Mouse (Mus musculus) spleen, adult 10 weeks (tissue): ENCODE data around the gene Ric8a. TPM values are rescaled to one million over a fixed set of nuclear protein-coding genes. Genes with fewer than 3 reads are reported as not detected.

Experiments
- polyA plus RNA-seq: library from polyadenylated mRNA; stranded (reverse); fragments of 350-450 nt; fragmentation: Illumina TruSeq; extraction: RNeasy Lipid Tissue Mini Kit (QIAGEN cat#74804); gene quantifications from one replicate; pipeline ENCODE4 v1.2.3, GENCODE M21; 2015; ENCODE audit warnings: low replicate concordance; ENCODE audit not compliant: insufficient read depth

Gene Ric8a
- 50.8 TPM for polyA plus RNA-seq

GRCm38 (mm10) chr7:140856785-140857549, at the start of gene Ric8a:
Gene Ric8a (plus strand): TSS chr7:140856957.

DNA sequence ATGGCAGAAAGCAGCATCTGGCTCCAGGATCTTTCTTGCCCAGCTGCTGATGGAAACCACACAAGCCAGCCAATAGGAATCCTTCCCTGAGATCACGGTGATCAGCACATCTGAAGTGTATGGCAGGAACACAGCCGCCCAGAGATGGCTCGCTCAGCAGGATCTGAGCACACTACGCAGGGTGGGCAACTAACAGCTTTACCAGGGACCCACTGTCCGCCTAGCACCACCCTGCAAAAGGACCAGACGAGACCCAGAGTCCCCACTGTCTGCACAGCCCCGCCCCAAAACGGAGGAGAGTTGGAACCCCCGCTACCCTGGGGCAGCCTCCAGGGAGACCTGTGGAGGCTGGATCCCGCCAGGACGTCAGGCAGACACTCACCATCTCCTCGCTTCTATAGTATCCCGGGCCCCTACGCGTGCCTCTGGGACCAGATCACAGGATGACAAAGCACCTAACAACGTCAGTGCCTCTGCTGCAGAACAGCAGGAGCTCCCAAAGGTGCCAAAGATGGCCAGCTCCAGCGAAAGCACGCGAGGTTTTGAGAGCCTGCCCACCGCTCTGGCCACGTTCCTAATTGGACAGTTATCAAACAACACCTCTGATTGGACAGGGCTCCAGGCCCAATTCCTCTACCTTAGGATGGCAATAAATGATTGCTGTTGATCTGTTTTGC, 35.0 kb upstream of the Ric8a start, which contains the start of gene Zfp941:
Gene Zfp941 (minus strand): TSS at position 526 of the 677 bp plus-strand sequence.

GRCm38 (mm10) chr7:140834968-140835757, 21.6 kb upstream of the Ric8a start, which contains the start of gene Urah:
Gene Urah (plus strand): TSS chr7:140835018.

DNA sequence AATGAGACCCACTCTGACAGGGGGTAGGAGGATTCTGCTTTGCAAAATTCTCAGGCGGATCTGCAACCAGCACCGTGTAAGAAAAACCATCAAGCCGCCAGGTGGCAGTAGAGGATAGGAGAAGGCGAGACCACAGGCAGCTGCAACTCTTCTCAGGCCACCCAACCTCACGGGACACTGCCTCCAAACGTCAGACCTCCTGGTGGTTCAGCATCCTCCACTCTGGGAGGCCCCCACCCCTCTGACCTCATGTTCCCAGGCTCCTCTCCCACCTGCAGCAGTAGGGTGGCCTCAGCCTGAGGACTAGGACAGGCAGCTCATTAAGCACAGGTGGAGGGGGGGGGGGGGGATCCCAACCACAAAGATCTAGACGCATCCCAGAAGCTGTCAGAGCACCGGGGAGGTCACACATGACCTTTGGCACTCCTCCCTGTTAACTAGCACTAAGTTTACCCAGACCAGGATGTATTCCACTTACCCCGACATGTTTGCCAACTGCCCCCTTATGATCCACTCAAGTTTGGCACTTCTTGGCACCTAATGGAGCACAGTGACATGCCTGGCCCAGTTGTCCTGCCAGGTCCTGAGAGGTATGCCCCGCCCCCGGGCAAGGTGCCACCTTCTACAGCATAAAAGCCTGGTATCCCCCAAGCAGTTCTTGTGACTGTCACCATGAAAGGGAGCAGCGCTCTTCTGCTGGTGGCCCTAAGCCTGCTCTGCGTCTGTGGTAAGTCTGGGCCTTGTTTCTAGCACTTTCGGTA, 11.7 kb upstream of the Ric8a start, which contains the start of gene Scgb1c1:
Gene Scgb1c1 (plus strand): TSS at position 643 of the 761 bp plus-strand sequence.

DNA sequence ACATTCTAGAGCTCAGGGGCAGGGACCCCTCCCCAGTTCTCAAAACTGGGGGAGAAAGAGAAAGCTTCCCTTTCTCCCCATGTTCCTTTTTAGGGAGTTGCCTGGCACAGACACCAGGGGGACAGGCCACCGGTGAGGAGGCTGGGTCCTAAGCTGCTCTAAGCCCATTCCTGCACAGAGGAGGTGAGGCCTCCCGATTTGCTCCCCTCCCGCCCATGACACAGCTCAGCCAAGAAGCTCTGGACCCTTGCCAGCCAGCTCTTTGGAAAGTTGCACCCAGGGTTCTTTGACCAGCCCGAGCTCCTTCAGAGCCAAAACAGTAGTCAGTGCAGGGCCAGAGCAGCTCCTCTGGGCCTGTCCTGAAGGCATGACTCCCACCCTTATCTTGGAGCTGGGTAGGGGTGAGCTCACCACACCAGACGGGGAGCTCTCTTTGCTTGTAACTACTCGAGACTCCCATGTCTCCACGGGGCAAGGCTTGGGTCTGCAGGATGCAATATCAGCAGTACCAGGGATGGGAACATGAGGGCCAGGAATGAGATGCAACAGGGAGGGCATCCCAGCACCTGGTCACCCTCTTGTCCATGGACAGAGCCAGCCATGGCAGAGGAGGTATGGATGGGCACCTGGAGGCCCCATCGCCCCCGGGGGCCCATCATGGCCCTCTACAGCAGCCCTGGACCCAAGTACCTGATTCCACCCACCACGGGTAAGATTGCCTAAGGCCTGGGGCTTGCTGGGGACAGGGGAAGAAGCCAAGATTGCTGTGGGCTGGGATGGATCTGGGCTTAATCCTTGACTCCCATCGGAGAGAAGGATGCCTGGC, 8.8 kb upstream of the Ric8a start, which contains the start of gene Odf3:
Gene Odf3 (plus strand): TSS at position 51 of the 826 bp plus-strand sequence.

DNA sequence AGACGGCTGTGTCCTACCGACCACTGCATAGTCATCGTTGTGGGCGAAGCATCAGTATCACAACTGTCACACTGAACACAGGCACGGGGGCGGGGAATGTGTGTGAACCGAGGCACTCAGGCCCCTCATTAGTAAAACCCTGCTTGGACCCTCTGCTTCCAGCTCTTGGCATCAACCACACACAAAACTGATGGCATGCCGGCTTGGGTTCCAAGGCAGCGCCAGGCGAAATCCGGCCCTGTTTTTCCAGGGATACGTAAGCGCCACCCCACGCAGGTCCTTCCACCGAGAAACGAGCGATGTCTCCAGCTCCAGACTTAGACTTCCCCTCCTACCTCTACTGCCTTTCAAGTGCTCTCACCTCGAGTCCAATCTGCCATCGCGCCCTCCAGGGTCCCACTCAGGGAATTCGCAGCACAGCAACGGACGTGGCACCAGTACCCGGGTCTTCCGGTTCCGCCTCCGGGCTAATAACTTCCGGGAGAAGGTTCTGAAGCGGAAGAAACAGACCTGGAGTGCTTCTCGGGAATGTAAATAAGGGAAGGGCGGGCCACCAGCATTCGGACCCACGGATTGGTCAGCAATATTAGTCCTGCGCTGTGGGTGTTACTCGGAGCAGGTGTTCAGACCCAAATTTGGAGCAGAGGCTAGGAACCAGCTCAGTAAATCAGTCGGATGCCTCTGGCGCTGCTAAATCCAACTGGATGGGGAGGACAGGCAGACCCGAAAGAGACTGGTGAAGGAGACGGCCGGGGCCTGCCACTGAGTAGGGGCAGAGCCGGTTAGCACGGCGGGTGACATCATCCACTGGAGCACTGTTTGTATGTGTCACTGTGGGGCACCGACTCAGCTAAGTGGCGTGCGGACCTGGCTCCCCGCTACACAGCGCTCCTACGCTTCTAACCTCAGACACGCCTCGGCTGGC, 635 bp upstream of the Ric8a start, which contains the start of gene Gm45785:
Gene Gm45785 (minus strand): TSS at position 472 of the 925 bp plus-strand sequence.

DNA sequence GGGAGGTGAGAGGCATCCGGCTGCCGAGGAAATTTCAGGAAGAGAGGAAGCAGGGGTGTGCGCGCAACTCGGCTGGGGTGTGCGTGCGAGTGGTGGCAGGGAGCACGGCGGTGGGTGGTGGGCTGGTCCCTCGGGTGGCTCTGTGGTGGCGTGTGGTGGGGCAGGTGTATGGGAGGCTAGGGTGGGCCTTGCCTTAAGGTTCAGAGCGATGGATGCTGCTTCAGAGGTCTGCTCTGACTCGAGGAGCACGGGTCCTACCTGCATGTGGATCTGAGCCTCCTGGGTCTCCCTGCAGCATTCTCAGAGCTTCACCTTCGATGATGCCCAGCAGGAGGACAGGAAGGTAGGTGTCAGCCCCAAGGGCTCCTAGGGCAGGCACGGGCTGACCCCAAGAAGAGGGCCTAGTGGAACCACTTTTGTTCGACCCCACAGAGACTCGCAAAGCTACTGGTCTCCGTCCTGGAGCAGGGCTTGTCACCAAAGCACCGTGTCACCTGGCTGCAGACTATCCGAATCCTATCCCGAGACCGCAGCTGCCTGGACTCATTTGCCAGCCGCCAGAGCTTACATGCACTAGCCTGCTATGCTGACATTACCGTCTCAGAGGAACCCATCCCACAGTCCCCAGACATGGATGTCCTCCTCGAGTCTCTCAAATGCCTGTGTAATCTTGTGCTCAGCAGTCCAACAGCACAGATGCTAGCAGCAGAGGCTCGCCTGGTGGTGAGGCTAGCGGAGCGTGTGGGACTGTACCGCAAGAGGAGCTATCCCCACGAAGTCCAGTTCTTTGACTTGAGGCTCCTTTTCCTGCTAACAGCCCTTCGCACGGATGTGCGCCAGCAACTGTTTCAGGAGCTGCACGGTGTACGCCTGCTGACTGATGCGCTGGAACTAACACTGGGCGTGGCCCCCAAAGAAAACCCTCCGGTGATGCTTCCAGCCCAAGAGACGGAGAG, 1.1 kb downstream of the Ric8a start, which contains the start of gene Bet1l:
Gene Bet1l (minus strand): TSS at position 28 of the 956 bp plus-strand sequence.

DNA sequence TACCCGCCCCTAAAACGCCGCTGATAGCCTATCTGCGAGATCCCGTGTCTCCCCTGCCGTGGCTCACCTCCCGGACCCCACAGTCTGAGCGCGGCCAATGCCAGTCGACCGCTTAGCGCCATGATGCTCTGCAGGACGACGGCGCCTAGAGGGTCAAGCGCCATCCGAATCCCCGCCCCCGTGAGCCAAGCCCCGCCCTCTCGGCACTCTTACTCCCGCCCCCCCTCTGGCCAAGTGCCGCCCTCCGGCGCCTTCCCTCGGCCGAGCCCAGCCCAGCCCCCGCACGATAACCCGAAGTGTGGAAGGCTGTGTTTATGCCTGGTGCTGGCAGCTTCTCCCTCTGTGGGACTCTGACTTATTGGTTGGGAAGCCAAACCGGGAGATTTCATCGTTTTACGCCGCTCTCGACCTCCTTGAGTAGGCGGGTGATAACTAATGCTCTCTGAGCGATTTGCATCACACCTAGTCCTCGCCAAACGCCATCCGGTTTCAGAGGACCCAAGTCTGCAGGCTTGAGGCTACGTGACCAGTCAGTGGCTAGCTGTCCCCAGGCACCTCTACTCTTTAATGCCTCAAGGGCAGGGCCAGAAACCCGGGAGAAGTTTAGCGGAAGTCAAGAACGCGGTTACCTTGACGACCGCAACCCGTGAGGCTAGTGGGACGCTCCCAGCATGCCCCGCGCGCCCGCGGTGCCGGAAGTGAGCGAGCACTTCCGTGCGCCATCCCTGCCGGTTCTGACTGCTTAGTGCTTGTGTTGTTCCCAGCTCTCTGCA, 25.1 kb downstream of the Ric8a start, which contains the start of the genes Psmd13 and Sirt3:
Gene Psmd13 (plus strand): TSS at position 273 of the 773 bp plus-strand sequence.
Gene Sirt3 (minus strand): TSS at position 614 of the 773 bp plus-strand sequence.

GRCm38 (mm10) chr7:140900220-140900619, 43.5 kb downstream of the Ric8a start, which contains the start of gene Cox8b:
Gene Cox8b (minus strand): TSS chr7:140900446.

Other genes starting within 250 kb of the Ric8a start
- not detected for gene Olfr61, start 228.0 kb upstream of the Ric8a start, polyA plus RNA-seq
- not detected for gene Olfr53, start 210.5 kb upstream of the Ric8a start, polyA plus RNA-seq
- gene Olfr539, start 197.0 kb upstream of the Ric8a start, polyA plus RNA-seq = not detected
- gene Olfr45, start 175.0 kb upstream of the Ric8a start, polyA plus RNA-seq = not detected
- gene Olfr541, start 159.7 kb upstream of the Ric8a start, polyA plus RNA-seq = not detected
- gene Cyp2e1, start 93.2 kb upstream of the Ric8a start, polyA plus RNA-seq = 5.1 TPM
- 0.75 TPM for gene Syce1, start 69.1 kb upstream of the Ric8a start, polyA plus RNA-seq
- gene Zfp941, start 34.8 kb upstream of the Ric8a start, polyA plus RNA-seq = not detected
- gene Urah, start 21.9 kb upstream of the Ric8a start, polyA plus RNA-seq = not detected
- not detected for gene Scgb1c1, start 11.4 kb upstream of the Ric8a start, polyA plus RNA-seq
- gene Odf3, start 9.2 kb upstream of the Ric8a start, polyA plus RNA-seq = not detected
- not detected for gene Gm45785, start 626 bp upstream of the Ric8a start, polyA plus RNA-seq
- gene Bet1l, start 620 bp downstream of the Ric8a start, polyA plus RNA-seq = 16.2 TPM
- gene Psmd13, start 25.0 kb downstream of the Ric8a start, polyA plus RNA-seq = 119 TPM
- 10.2 TPM for gene Sirt3, start 25.4 kb downstream of the Ric8a start, polyA plus RNA-seq
- gene Cox8b, start 43.5 kb downstream of the Ric8a start, polyA plus RNA-seq = not detected
- gene Nlrp6, start 63.9 kb downstream of the Ric8a start, polyA plus RNA-seq = 0.07 TPM
- gene Pgghg, start 84.4 kb downstream of the Ric8a start, polyA plus RNA-seq = 11.0 TPM
- gene Ifitm5, start 93.3 kb downstream of the Ric8a start, polyA plus RNA-seq = 0.47 TPM
- gene Gm45717, start 99.0 kb downstream of the Ric8a start, polyA plus RNA-seq = not detected
- gene Ifitm2, start 99.0 kb downstream of the Ric8a start, polyA plus RNA-seq = 142 TPM
- gene Ifitm1, start 110.3 kb downstream of the Ric8a start, polyA plus RNA-seq = 72.5 TPM
- 262 TPM for gene Ifitm3, start 153.8 kb downstream of the Ric8a start, polyA plus RNA-seq
- 60.0 TPM for gene Ifitm6, start 161.0 kb downstream of the Ric8a start, polyA plus RNA-seq
- gene Gm17387, start 172.2 kb downstream of the Ric8a start, polyA plus RNA-seq = not detected
- gene B4galnt4, start 204.1 kb downstream of the Ric8a start, polyA plus RNA-seq = 0.21 TPM
- gene Pkp3, start 221.3 kb downstream of the Ric8a start, polyA plus RNA-seq = 14.6 TPM
- gene Sigirr, start 243.6 kb downstream of the Ric8a start, polyA plus RNA-seq = 22.3 TPM